Mouse (Mus musculus) heart, postnatal 0 days (tissue): Measurements from ENCODE around the gene Ppp1r3g.

Source experiments
- CTCF ChIP-seq: IDR thresholded peaks from 2 replicates; pipeline ENCODE4 v1.5.1; 2016; ENCODE audit warnings: antibody characterized with exemption, control low read depth, low read depth
- EP300 ChIP-seq: IDR thresholded peaks from 2 replicates; pipeline ENCODE4 v1.6.1; 2016; ENCODE audit warnings: antibody characterized with exemption, low read depth

DNA sequence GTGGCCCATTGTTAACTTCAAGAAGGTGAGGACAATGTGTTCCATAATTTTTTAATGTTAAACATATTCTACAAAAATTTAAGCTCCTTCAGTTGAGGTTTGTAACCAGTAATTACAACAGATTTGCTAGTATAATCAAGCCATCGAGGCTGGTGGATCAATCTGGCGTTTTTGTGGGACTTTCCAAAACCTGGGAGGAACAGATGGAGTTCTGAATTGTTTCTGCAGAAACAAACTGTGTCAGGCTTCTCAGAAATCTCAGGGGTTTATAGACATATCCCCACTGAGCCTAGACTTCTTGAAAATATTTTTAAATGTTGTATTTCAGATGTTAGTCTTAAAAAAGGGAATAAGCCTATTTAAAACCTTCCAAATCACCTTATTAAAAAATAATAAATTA is 20.6 kb upstream of the Ppp1r3g start:
- TF ChIP-seq EP300 (no peak), CTCF (no peak)
